16 mouse cellular contexts compared by ENCODE assay signal in genomic region chr1:150130586-150131275, GRCm38 (mm10). TPM values are rescaled to one million over a fixed set of nuclear protein-coding genes. Genes with fewer than 3 reads are reported as not detected.
"Had no signal": no experiment of that assay in that cellular context is flagged by ENCODE, and none has a peak within 500 bp of the region (broad histone marks: within the 10 kb centered on the region; RNA-seq: fewer than 3 reads in every experiment).

No protein-coding gene starts in this region.

- H3K4me2 ChIP-seq: kidney, embryonic 15.5 days; neural tube, embryonic 13.5 days had no signal

- H3K4me1 ChIP-seq: kidney, embryonic 15.5 days; midbrain, embryonic 10.5 days; neural tube, embryonic 13.5 days had no signal

- H3K4me3 ChIP-seq: kidney, embryonic 15.5 days; left cerebral cortex, adult 2 months; midbrain, embryonic 10.5 days; neural tube, embryonic 13.5 days had no signal

- H3K36me3 ChIP-seq: kidney, embryonic 15.5 days; midbrain, embryonic 10.5 days; neural tube, embryonic 13.5 days had no signal

- DNase-seq: kidney, adult 2 months; kidney, postnatal 25 days; lung, adult 18-20 months; lung, postnatal 36 days; right cerebral cortex, postnatal 25 days; thymus, adult 18-20 months; thymus, postnatal 25 days had no signal

- H3K9ac ChIP-seq: kidney, embryonic 15.5 days; liver, embryonic 14.5 days; neural tube, embryonic 13.5 days had no signal

- H3K27ac ChIP-seq: kidney, embryonic 15.5 days; left cerebral cortex, adult 2 months; liver, embryonic 14.5 days; midbrain, embryonic 10.5 days; neural tube, embryonic 13.5 days had no signal

- H3K27me3 ChIP-seq: kidney, embryonic 15.5 days; neural tube, embryonic 13.5 days had no signal

- ATAC-seq: lung, postnatal 0 days; midbrain, embryonic 16.5 days had no signal

- H3K9me3 ChIP-seq: kidney, embryonic 15.5 days; midbrain, embryonic 10.5 days; neural tube, embryonic 13.5 days had no signal

RNA-seq across cellular contexts. Expression of gene Ptgs2, which starts 30.9 kb away (rescaled TPM):
- total RNA-seq: liver, adult 2 months had no signal
- polyA plus RNA-seq: limb, embryonic 11.5 days; liver, adult 2 months had no signal
